Mouse (Mus musculus) right cerebral cortex, postnatal 4 days (tissue): Measurements from ENCODE around the gene Atxn2l.

Experiments
- DNase-seq: peaks from one replicate; pipeline ENCODE4 v3.0.0-alpha.2; 2022

Atxn2l gene

DNA sequence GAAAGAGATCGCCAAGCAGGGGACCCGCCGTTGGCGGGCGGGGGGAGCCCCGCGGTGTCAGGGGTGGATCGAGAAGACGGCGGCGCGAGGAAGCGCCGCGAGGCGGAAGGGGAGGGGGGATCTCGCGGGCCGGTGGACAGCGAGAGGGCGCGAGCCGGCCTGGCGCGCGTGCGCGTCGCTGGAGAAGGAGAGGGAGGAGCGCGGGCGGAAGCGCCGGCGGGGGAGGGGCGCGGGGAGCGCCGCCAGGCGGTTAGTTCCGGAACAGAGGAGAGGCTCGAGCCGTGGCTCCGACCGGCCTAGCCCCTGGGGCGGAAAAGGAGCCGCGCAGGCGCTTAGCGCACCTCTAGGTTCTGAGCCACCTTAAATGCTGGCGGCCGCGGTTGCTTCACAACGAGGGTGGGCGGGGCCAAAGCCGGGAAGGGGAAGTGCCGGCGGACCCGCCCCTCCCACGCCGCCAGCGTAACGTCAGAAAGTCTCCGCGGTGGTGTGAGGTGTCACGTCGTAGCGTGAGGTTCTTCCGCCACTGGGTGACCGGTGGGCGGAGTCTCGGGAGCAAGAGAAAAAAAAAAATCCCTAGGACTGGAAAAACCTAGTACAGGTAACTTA, at the start of gene Atxn2l:
Gene Atxn2l, minus strand, starts transcription at position 165 of the 606 bp plus-strand sequence.
- DNase-seq, result peak; percentile 99

GRCm38 (mm10) chr7:126545631-126546030, 42.4 kb upstream of the Atxn2l start:
- no peak for DNase-seq

- DNase-seq, result no peak
Measured at GRCm38 (mm10) chr7:126541661-126542060, 38.4 kb upstream of the Atxn2l start.

- no peak for DNase-seq
Measured at GRCm38 (mm10) chr7:126537820-126538585, 34.8 kb upstream of the Atxn2l start.

DNA sequence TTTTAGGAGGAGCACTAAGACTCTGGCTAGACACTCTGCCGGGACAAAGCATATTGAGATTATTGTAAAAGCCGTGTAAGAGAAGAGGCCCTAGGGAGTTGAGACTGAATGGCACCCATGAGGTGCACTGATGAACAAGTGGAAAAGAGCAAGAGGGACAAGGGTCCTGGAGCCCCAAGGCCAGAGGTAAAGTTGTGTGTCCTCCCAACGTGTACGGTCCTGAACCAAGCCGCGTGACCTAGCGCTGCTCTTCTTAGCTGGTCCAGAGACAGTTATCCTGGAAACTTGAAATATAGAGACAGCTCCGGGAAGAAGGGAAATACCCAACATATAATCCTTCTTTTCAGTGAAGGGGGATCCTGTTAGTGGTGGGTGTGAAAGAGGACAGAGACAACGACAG, 33.2 kb upstream of the Atxn2l start:
- DNase-seq, result no peak

DNA sequence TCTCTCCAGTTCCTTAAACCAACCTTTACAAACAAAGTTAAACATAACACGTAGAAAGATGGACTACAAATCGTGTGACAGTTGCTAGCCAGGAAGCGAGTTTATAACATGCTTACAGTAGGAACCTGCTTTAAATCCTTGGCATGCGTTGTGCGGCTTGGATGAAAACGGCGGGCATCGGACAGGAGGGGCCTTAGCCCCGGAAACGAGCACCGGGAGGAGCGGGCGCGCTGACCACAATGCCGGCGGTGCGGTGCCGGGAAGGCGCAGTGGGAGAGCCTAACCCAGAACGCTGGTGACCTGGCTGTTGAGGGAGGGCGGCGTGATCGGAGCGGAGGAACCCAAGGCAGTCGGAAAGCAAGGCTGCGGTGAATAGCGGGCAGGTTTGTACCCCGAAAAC, 32.5 kb upstream of the Atxn2l start:
- no peak for DNase-seq

DNA sequence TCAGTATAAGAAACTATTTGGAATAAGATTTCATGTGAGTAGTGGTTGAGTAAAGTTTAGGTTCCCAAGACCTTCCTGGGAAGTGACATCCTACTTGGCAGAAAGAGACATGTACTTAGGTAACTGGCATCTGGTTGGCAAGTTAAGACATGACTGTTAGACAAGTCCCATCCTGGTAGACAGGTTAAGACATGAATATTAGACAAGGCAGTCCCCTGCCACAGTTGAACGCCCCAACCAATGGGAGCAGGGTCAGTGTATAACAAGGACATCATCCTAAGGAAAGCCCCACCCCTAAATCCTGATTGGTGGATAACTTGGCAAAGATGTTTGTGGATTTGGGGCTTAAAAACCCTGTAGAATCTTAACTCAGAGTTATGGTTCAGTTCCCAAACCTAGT, 30.2 kb upstream of the Atxn2l start:
- no peak for DNase-seq

DNA sequence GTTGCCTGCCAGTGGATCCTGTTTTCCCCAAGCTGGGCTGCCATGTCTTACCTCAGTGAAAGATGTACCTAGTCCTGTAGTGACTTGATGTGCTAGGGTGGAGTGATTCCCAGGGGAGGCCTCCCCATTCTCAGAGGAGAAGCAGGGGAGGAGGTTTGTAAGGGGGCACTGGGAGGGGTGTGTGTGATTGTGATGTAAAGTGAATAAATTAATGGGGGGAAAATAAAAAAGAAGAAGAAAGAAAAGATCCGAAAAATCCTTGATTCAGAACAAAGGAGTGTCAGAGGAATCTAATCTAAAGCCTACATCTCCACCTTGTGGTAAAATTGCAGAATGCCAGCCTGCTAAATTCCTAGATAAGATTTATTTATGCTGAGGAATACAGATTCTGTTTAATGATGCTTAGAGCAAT, 24.9 kb upstream of the Atxn2l start:
- peak; percentile 21 for DNase-seq

DNA sequence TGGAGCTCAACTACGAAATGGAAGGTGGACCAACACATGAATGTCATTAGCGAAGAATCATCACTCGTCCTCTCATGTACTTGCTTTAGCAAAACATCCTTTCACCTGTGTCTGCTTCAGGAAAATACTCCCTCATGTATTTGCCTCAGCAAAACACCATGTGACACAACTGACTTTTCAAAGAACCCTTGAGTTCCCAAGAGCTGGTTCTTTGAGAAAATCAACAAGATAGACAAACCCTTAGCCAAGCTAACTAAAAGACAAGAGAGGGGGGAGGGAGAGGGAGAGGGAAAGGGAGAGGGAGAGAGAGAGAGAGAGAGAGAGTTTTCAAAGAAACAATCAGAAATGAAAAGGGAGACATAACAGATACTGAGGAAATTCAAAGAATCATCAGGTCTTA, 20.1 kb upstream of the Atxn2l start:
- no peak for DNase-seq

DNA sequence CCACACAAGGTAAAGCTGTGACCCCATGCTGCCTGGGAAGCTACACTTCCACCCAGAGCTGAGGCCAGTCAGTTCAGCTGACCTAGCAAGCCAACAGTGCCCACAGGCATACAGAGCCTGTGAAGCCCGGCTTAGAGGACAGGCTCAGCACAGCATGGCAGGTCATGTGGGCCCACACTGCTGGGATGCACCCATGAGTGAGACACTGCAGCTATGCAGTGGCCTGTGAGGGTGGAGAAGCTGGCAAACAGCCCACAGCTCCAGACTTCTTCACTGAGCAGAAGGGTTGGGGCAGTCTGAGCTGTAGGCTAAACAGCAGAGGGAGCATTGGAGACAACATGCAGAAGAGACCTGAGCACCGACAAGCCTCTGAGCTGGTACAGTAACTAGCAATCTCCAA, 16.3 kb upstream of the Atxn2l start:
- peak; percentile 18 for DNase-seq

DNA sequence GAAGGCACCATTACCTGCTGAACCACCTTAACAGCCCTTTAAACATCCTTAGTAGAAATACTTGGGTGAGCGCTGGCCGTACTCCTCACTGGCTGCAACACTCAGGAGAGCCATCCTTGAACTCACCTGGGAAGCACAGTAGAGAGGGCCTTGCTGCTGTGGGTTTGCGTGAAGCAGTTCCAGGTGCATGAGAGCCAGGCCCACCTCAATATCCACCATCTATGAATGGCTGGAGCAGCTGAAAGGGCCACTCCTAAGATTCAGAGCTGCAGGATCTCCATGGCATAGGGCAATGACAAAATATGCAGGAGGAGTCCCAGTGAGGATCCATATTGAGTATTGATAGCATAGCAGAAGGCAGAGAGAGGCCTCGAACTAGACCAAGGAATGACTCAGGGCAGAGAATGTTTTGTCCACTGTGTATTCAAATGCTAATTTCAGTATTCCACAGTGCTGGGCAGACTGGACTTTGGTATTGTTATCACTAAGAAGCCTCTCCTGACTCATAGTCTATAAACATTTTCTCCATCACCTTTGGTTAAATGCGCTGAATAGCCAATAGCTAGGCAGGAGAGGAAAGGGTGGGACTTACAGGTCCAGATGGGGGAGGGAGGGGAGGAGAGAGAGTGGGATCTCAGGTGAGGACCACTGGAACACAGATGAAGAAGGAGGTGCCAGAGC, 15.2 kb upstream of the Atxn2l start:
- no peak for DNase-seq

- DNase-seq, result no peak
Measured at GRCm38 (mm10) chr7:126511287-126511686, 8.1 kb upstream of the Atxn2l start.

GRCm38 (mm10) chr7:126507126-126507778, 4.0 kb upstream of the Atxn2l start:
- no peak for DNase-seq

DNA sequence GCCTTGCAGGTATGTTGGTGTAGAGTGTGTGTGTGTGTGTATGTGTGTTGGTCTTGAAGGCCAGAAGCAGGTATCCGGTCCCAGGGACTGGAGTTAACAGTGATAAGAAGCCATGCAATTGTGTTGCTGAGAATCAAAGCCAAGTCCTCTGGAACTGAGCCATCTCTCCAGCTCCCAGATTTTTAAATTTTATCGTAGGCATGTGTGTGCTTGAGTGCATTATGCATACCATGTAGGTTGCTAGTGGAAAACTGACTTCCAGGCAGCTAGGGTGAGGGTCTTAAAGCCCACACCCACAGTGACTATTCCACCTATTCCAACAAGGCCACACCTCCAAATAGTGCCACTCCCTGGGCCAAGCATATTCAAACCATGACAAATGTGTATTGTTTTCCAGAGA, 1.7 kb upstream of the Atxn2l start:
- no peak for DNase-seq

DNA sequence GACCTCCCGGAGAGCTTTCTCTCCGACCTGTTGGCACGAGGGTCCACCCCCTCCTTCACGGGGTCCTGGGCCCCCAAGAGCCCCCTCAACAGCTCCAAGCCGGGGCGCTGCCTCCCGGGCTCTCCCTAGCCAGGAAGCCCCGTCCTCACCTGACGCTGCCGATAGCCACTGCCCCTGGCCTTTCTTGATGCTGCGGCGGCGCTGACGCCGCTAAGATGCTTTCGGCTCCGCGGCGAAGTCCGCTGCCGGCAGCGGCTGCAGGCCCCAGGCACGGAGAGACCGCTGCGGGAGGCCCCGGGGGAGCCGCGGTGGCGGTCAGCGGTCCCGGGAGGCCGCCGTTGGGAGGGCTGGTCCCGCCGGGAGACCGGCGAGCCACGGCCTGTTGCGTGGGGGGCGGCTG, 486 bp downstream of the Atxn2l start:
- no peak for DNase-seq

GRCm38 (mm10) chr7:126502023-126502741, 1.1 kb downstream of the Atxn2l start:
- DNase-seq, result peak; percentile 96

GRCm38 (mm10) chr7:126501684-126502022, 1.6 kb downstream of the Atxn2l start:
- no peak for DNase-seq

DNA sequence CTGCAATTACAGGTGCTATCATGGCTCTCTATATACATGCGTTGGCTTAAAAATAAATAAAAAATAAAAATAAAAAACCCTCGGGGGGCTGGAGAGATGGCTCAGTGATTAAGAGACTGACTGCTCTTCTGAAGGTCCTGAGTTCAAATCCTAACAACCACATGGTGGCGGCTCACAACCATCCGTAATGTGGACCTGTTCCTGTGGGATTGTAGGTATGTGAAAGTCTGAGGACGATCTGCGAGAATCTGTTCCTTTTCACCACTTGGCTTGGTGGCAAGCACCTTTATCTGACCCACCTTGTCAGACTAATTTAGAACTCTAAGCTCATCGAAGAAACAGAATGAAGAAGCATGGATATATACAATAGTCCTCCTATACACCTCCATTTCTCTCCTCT, 3.8 kb downstream of the Atxn2l start:
- no peak for DNase-seq

- no peak for DNase-seq
Measured at GRCm38 (mm10) chr7:126497966-126498365, 5.3 kb downstream of the Atxn2l start.

DNA sequence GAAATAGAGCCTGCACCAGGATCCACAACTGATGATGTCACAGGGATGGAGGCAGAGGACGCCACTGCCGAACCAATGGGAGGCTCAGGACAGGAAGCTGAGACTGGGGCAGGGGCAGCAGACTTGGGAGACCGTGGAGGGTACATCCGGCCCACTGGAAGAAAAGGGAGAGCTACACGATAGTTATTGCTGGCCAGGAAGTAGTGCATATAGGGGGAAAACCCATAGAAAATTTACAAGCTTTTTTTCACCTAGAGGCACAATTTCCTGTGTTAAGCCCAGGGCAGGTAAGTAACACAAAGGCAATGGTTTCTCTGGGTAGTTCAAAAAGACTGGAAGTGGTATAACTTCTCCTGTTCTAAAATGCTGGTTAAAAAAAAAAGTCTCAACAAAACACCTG, 6.8 kb downstream of the Atxn2l start:
- DNase-seq, result no peak

DNA sequence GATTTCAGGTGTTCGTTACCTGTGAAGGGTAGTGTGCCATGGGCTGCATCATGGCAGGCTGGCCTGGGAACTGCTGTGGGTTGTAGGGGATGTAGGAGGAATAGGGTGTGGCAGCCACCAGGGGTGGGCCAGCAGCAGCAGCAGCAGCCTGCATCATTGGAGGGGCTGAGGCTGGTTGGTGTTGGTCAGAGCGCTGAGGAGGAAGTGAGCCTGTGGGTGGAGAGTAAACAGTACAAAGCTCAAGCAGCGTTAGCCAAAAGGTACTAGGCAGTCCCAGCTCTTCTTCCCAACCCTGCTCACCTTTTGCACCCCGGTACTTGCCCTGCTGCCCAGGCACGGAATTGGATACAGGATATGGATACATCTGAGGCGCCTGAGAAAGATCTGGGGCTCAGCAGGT, 9.1 kb downstream of the Atxn2l start:
- no peak for DNase-seq

- DNase-seq, result no peak
Measured at GRCm38 (mm10) chr7:126491973-126492372, 11.3 kb downstream of the Atxn2l start.

- no peak for DNase-seq
Measured at GRCm38 (mm10) chr7:126491005-126491404, 12.2 kb downstream of the Atxn2l start.
